Mouse (Mus musculus): ENCODE measurements around the gene Ostn.

GRCm38 (mm10) chr16:27296508-27296907 lies 10.8 kb upstream of the Ostn start:
- TF ChIP-seq CTCF (IDR thresholded peaks at IDR 0.05; ENCODE audit: insufficient read depth, low read depth, low read length): no peak
- TF ChIP-seq POLR2A (IDR thresholded peaks at IDR 0.05; ENCODE audit: insufficient read depth, low read depth, low read length): no peak
